Mouse (Mus musculus): Measurements from ENCODE around the gene Ebf1. TPM values are rescaled to one million over a fixed set of nuclear protein-coding genes. Genes with fewer than 3 reads are reported as not detected.

Gene Ebf1
- polyA plus RNA-seq, 1 experiment: 26.6 TPM

- no peak overlapping the region for H3K4me3 ChIP-seq (ENCODE audit: extremely low read depth, insufficient read depth, insufficient read length)
- 58% methylated on average over 6 of the region's 6 CpGs for WGBS
- H3K36me3 ChIP-seq (ENCODE audit: control insufficient read depth, insufficient read depth, low read length): no peaks in the 10 kb centered on the region
- TF ChIP-seq CTCF (IDR thresholded peaks at IDR 0.05; ENCODE audit: extremely low read depth, insufficient read depth, insufficient read length, insufficient replicate concordance): no peak
- no peak for TF ChIP-seq POLR2A (IDR thresholded peaks at IDR 0.05; ENCODE audit: low read depth, low read length)
- no peaks in the 10 kb centered on the region for H3K27me3 ChIP-seq (ENCODE audit: control insufficient read depth, insufficient read depth, low read length)
- DNase-seq (ENCODE audit: low read depth in 1 of 2, low spot score in 2 of 2): no peak
- H3K4me1 ChIP-seq (ENCODE audit: control insufficient read depth, insufficient read depth, insufficient read length): no peaks in the 10 kb centered on the region; the same call in none of the 2 replicates
- H3K27ac ChIP-seq (ENCODE audit: insufficient read depth, low read length): no peak overlapping the region
Observed at GRCm38 (mm10) chr11:44740278-44741041, 123.3 kb downstream of the Ebf1 start.

- Histone ChIP-seq H3K27ac (ENCODE audit: insufficient read depth, low read length) (no peak overlapping the region), H3K4me1 (ENCODE audit: control insufficient read depth, insufficient read depth, insufficient read length) (peaks cover under 1% of the 10 kb centered on the region), H3K27me3 (ENCODE audit: control insufficient read depth, insufficient read depth, low read length) (no peaks in the 10 kb centered on the region), H3K36me3 (ENCODE audit: control insufficient read depth, insufficient read depth, low read length) (no peaks in the 10 kb centered on the region), H3K4me3 (ENCODE audit: extremely low read depth, insufficient read depth, insufficient read length) (no peak overlapping the region)
- WGBS: 84% methylated on average over 20 of the region's 20 CpGs
- no peak for DNase-seq (ENCODE audit: low read depth in 1 of 2, low spot score in 2 of 2)
- TF ChIP-seq POLR2A (IDR thresholded peaks at IDR 0.05; ENCODE audit: low read depth, low read length) (no peak), CTCF (IDR thresholded peaks at IDR 0.05; ENCODE audit: extremely low read depth, insufficient read depth, insufficient read length, insufficient replicate concordance) (no peak)
Observed at GRCm38 (mm10) chr11:44741042-44741491, 124.0 kb downstream of the Ebf1 start.

GRCm38 (mm10) chr11:44744446-44744845 is 127.3 kb downstream of the Ebf1 start:
- Histone ChIP-seq H3K27ac (ENCODE audit: insufficient read depth, low read length) (peak overlapping the region; percentile 97), H3K4me3 (ENCODE audit: extremely low read depth, insufficient read depth, insufficient read length) (peak overlapping the region; percentile 24; the same call in 1 of the 2 replicates), H3K36me3 (ENCODE audit: control insufficient read depth, insufficient read depth, low read length) (no peaks in the 10 kb centered on the region), H3K27me3 (ENCODE audit: control insufficient read depth, insufficient read depth, low read length) (no peaks in the 10 kb centered on the region), H3K4me1 (ENCODE audit: control insufficient read depth, insufficient read depth, insufficient read length) (peaks cover 3% of the 10 kb centered on the region)
- TF ChIP-seq POLR2A (IDR thresholded peaks at IDR 0.05; ENCODE audit: low read depth, low read length): no peak
- peak; percentile 27 to 42 for DNase-seq (ENCODE audit: low read depth in 1 of 2, low spot score in 2 of 2)
- 48% methylated on average over 7 of the region's 7 CpGs for WGBS

GRCm38 (mm10) chr11:44745946-44746345 is 128.8 kb downstream of the Ebf1 start:
- WGBS: 59% methylated on average over 2 of the region's 2 CpGs
- H3K27ac ChIP-seq (ENCODE audit: insufficient read depth, low read length): peak overlapping the region; percentile 6; the same call in 1 of the 2 replicates
- H3K27me3 ChIP-seq (ENCODE audit: control insufficient read depth, insufficient read depth, low read length): no peaks in the 10 kb centered on the region
- H3K4me3 ChIP-seq (ENCODE audit: extremely low read depth, insufficient read depth, insufficient read length): no peak overlapping the region
- no peaks in the 10 kb centered on the region for H3K36me3 ChIP-seq (ENCODE audit: control insufficient read depth, insufficient read depth, low read length)
- TF ChIP-seq POLR2A (IDR thresholded peaks at IDR 0.05; ENCODE audit: low read depth, low read length): no peak
- no peak for TF ChIP-seq CTCF (IDR thresholded peaks at IDR 0.05; ENCODE audit: extremely low read depth, insufficient read depth, insufficient read length, insufficient replicate concordance)
- no peak for DNase-seq (ENCODE audit: low read depth in 1 of 2, low spot score in 2 of 2)
- peaks cover 3% of the 10 kb centered on the region for H3K4me1 ChIP-seq (ENCODE audit: control insufficient read depth, insufficient read depth, insufficient read length)

GRCm38 (mm10) chr11:44746731-44747130 is 129.6 kb downstream of the Ebf1 start:
- Histone ChIP-seq H3K27ac (ENCODE audit: insufficient read depth, low read length) (peak overlapping the region; percentile 6; the same call in 1 of the 2 replicates), H3K36me3 (ENCODE audit: control insufficient read depth, insufficient read depth, low read length) (no peaks in the 10 kb centered on the region), H3K4me3 (ENCODE audit: extremely low read depth, insufficient read depth, insufficient read length) (no peak overlapping the region), H3K4me1 (ENCODE audit: control insufficient read depth, insufficient read depth, insufficient read length) (peaks cover 3% of the 10 kb centered on the region), H3K27me3 (ENCODE audit: control insufficient read depth, insufficient read depth, low read length) (no peaks in the 10 kb centered on the region)
- no peak for TF ChIP-seq CTCF (IDR thresholded peaks at IDR 0.05; ENCODE audit: extremely low read depth, insufficient read depth, insufficient read length, insufficient replicate concordance)
- TF ChIP-seq POLR2A (IDR thresholded peaks at IDR 0.05; ENCODE audit: low read depth, low read length): no peak
- peak in 1 of 2 experiments; percentile 45 for DNase-seq (ENCODE audit: low read depth in 1 of 2, low spot score in 2 of 2)
- WGBS: 38% methylated on average over 3 of the region's 3 CpGs

- 93% methylated on average over 3 of the region's 3 CpGs for WGBS
- no peak overlapping the region for H3K4me3 ChIP-seq (ENCODE audit: extremely low read depth, insufficient read depth, insufficient read length)
- peaks cover 3% of the 10 kb centered on the region; the same call in 1 of the 2 replicates for H3K4me1 ChIP-seq (ENCODE audit: control insufficient read depth, insufficient read depth, insufficient read length)
- DNase-seq (ENCODE audit: low read depth in 1 of 2, low spot score in 2 of 2): no peak
- TF ChIP-seq POLR2A (IDR thresholded peaks at IDR 0.05; ENCODE audit: low read depth, low read length): no peak
- TF ChIP-seq CTCF (IDR thresholded peaks at IDR 0.05; ENCODE audit: extremely low read depth, insufficient read depth, insufficient read length, insufficient replicate concordance): no peak
- H3K27me3 ChIP-seq (ENCODE audit: control insufficient read depth, insufficient read depth, low read length): no peaks in the 10 kb centered on the region
- no peaks in the 10 kb centered on the region for H3K36me3 ChIP-seq (ENCODE audit: control insufficient read depth, insufficient read depth, low read length)
- H3K27ac ChIP-seq (ENCODE audit: insufficient read depth, low read length): no peak overlapping the region
Observed at GRCm38 (mm10) chr11:44749309-44749708, 132.2 kb downstream of the Ebf1 start.

GRCm38 (mm10) chr11:44754336-44754735 is 137.2 kb downstream of the Ebf1 start:
- Histone ChIP-seq H3K36me3 (ENCODE audit: control insufficient read depth, insufficient read depth, low read length) (no peaks in the 10 kb centered on the region), H3K27me3 (ENCODE audit: control insufficient read depth, insufficient read depth, low read length) (no peaks in the 10 kb centered on the region), H3K4me3 (ENCODE audit: extremely low read depth, insufficient read depth, insufficient read length) (no peak overlapping the region), H3K27ac (ENCODE audit: insufficient read depth, low read length) (no peak overlapping the region), H3K4me1 (ENCODE audit: control insufficient read depth, insufficient read depth, insufficient read length) (no peaks in the 10 kb centered on the region; the same call in 1 of the 2 replicates)
- DNase-seq (ENCODE audit: low read depth in 1 of 2, low spot score in 2 of 2): no peak
- TF ChIP-seq POLR2A (IDR thresholded peaks at IDR 0.05; ENCODE audit: low read depth, low read length) (no peak), CTCF (IDR thresholded peaks at IDR 0.05; ENCODE audit: extremely low read depth, insufficient read depth, insufficient read length, insufficient replicate concordance) (no peak)
- WGBS: 86% methylated on average over 4 of the region's 4 CpGs
